Mouse (Mus musculus) heart, postnatal 0 days (tissue): Measurements from ENCODE around the gene Shisa5. TPM values are rescaled to one million over a fixed set of nuclear protein-coding genes. Genes with fewer than 3 reads are reported as not detected.

ENCODE experiments used
- ATAC-seq: fragments of 200-750 bp; cut with Nextera tagmentation; 2 replicates; pipeline ENCODE4 v1.8.0; 2017; ENCODE audit warnings: low read depth, moderate number of reproducible peaks, moderate library complexity; ENCODE audit not compliant: insufficient read depth
- DNase-seq: peaks from one replicate; pipeline ENCODE4 v3.0.0-alpha.2; 2016; ENCODE audit warnings: low spot score
- H3K27ac ChIP-seq: fragments of 300-500 bp; sonication (generic); 2 replicates; pipeline ENCODE4 v1.5.1; 2014; ENCODE audit warnings: low read depth, mild to moderate bottlenecking
- H3K27me3 ChIP-seq: fragments of 300-500 bp; sonication (generic); 2 replicates; pipeline ENCODE4 v1.6.1; 2014; ENCODE audit warnings: low read length, mixed read lengths; ENCODE audit not compliant: control insufficient read depth, insufficient read depth
- H3K36me3 ChIP-seq: fragments of 300-500 bp; sonication (generic); replicated peaks from 2 replicates; pipeline ENCODE4 v1.6.1; 2014; ENCODE audit warnings: low read length, mixed read lengths; ENCODE audit not compliant: control insufficient read depth, insufficient read depth
- H3K4me1 ChIP-seq: fragments of 300-500 bp; sonication (generic); 2 replicates; pipeline ENCODE4 v1.6.1; 2014; ENCODE audit warnings: antibody characterized with exemption; ENCODE audit not compliant: control insufficient read depth, insufficient read depth
- H3K4me2 ChIP-seq: fragments of 300-500 bp; sonication (generic); 2 replicates; pipeline ENCODE4 v1.6.1; 2014; ENCODE audit warnings: low read depth, mild to moderate bottlenecking, low read length, moderate library complexity
- H3K4me3 ChIP-seq: fragments of 300-500 bp; sonication (generic); 2 replicates; pipeline ENCODE4 v1.5.1; 2014; ENCODE audit warnings: low read depth, low read length
- H3K9ac ChIP-seq: fragments of 300-500 bp; sonication (generic); replicated peaks from 2 replicates; pipeline ENCODE4 v1.6.1; 2014; ENCODE audit warnings: low read depth, low read length, mixed read lengths
- H3K9me3 ChIP-seq: fragments of 300-500 bp; sonication (generic); replicated peaks from 2 replicates; pipeline ENCODE4 v1.6.1; 2016; ENCODE audit warnings: low read length; ENCODE audit not compliant: control insufficient read depth
- CTCF ChIP-seq: IDR thresholded peaks from 2 replicates; pipeline ENCODE4 v1.5.1; 2016; ENCODE audit warnings: antibody characterized with exemption, control low read depth, low read depth
- EP300 ChIP-seq: IDR thresholded peaks from 2 replicates; pipeline ENCODE4 v1.6.1; 2016; ENCODE audit warnings: antibody characterized with exemption, low read depth
- WGBS: fragments of 180-500 bp; shearing (Covaris S2); extraction: QIAGEN DNeasy Blood & Tissue Kit; methylation state at CpG from one replicate; pipeline ENCODE4 v1.1.7; 2014; 5-methylcytosine and 5-hydroxymethylcytosine counted together
- polyA plus RNA-seq: library from polyadenylated mRNA; unstranded; fragments of >200 nt; fragmentation: Nextera tagmentation; extraction: Ambion mirVana; gene quantifications from 2 replicates; pipeline ENCODE4 v1.2.1, GENCODE M21; 2015
- total RNA-seq: library from RNA; depleted of rRNA; stranded (reverse); fragments of >200 nt; gene quantifications from 2 replicates; pipeline ENCODE4 v1.2.3, GENCODE M21; 2014; ENCODE audit warnings: low replicate concordance; rRNA removed

Gene Shisa5
- 76.9 and 102 TPM in 2 replicates for total RNA-seq
- polyA plus RNA-seq = 49.0 and 51.8 TPM in 2 replicates

DNA sequence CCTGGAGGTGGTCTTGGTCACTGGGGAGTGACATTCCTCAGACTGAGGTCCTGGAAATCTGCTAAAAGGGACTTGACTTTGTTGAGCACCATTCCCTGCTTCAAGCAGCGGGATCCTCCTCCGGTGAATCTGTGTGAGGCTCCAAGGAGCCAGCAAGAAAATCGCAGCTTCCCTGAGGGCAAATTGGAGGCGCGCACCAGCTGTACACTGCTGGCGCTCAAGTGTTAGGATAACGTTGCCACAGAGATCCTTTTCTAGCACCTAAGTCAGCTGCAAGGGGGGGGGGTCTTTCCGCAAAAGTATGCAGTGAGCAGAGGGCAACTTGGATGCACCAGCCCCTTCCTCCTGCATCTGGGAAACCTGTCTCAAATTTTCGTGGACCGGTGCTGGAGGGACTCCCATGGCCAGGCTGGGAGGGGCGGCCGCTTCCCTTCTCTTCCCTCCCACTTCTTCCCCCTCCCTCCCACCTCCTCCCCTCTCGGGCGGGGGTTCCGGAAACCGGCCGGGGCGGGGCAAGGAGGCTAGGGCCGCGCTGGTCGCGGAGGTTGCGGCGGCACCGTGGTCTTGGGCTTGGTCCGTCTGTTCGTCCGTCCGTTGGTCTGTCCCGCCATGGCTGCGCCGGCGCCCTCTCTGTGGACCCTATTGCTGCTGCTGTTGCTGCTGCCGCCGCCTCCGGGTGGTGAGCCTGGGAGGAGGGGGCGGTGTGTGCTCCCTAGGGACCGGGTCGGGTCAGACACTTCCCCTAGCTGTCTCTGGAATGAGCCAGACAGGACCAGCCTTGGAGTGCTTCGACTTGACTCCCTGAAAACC lies at the start of gene Shisa5:
Shisa5 (plus strand) TSS at position 480 of the 810 bp plus-strand sequence.
- Histone ChIP-seq H3K4me1 (peaks cover 24% of the 10 kb centered on the region), H3K9ac (peak within 1 kb of the TSS; percentile 74), H3K9me3 (no peaks in the 10 kb centered on the region), H3K36me3 (no peaks in the 10 kb centered on the region), H3K4me2 (peak within 1 kb of the TSS; percentile 78), H3K27ac (peak within 1 kb of the TSS; percentile 92), H3K4me3 (peak within 1 kb of the TSS; percentile 73), H3K27me3 (no peaks in the 10 kb centered on the region)
- TF ChIP-seq EP300 (peak; percentile 53; the same call in 1 of the 2 replicates), CTCF (no peak)
- under 1% methylated on average over 40 of the region's 40 CpGs for WGBS
- ATAC-seq (peak; percentile 85), DNase-seq (peak; percentile 71)

DNA sequence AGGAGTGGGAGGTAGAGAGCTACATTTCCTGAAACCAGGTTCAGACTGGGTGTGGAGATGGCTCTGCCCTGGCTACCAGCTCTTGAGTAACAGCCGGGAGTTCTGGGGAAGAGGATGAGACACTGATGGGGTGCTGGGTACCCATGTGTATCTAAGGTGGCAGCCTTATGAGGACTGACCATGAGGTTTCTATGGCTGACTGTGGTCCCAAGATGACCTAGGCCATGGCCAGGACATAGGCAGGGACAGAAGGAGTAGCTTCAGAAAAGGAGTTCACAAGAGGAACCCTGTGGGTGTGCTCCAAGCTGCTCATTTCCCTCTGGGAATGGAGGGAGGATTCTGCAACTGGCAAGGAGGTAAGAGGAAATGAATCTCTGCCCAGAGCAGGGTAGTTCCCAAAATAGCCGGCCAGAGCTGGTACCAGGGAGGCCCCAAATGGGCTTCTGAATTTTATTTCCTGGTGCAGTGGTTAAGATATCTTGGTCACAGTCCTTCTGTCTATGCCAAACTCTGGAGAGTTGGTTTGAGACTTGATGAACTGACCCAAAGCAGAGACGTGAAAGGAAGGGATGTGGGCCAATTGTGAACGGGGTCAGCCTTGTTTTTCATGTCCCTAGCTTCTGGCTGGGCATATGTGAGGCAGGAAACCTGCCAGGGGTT lies 48.4 kb upstream of the Shisa5 start:
- no peak for TF ChIP-seq EP300
- no peak for TF ChIP-seq CTCF
- H3K27ac ChIP-seq = peak overlapping the region; percentile 93
- no peak overlapping the region for H3K4me2 ChIP-seq
- ATAC-seq (no peak), DNase-seq (no peak)
- H3K9ac ChIP-seq = no peak overlapping the region
- no peaks in the 10 kb centered on the region for H3K9me3 ChIP-seq
- no peaks in the 10 kb centered on the region for H3K27me3 ChIP-seq
- peaks cover 34% of the 10 kb centered on the region for H3K4me1 ChIP-seq
- WGBS = 40% methylated on average over 4 of the region's 4 CpGs
- no peak overlapping the region for H3K4me3 ChIP-seq
- no peaks in the 10 kb centered on the region for H3K36me3 ChIP-seq

DNA sequence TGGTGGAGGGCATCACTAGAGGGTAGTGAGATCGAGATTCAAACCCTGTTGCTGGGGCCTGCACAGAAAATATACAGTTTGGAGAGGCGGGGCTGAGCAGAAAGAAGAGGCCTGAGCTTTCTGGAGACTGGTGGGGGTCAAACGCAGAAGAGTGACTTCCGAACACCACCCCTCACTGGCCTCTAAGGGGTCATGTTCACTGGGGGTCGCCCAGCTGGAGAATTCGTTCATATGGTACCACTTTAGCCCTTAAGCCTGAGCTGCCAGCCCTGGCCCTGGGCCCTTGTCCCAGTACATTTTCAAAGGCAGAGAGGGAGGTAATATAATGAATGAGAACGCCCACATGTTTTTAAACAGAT lies 47.9 kb upstream of the Shisa5 start:
- no peaks in the 10 kb centered on the region for H3K36me3 ChIP-seq
- WGBS = 78% methylated on average over 7 of the region's 7 CpGs

DNA sequence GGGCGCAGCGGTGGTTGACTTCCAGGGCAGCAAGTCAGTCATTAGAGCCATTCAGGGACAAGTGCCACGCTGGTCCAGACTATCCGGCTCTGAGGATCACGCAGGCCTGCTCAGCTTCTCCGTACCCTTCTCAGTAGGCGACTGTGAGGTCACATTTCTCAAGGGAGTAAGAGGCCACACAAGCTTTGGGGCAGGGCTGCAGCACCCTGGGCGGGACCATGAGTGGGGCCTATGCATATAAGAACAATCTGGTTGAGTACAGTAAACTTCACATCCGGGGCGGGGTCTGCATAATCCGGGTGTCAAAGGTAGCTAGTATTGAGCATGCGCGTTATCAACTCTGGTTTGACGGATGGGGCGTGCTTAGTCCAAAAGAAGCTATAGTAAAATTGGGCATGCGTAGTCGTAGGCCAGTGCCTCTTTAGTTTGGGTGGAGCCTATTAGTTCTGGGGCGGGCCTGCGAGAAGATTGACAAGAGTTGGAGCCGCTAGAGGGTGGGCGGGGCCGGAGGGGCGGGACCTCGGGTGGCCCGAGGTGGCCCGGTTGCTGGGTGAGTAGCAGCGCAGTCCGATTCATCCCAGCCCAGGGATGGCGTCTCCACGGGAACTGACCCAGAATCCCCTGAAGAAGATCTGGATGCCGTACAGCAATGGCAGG lies 46.8 kb upstream of the Shisa5 start, which contains the start of gene Pfkfb4:
Pfkfb4 (plus strand) TSS at position 351 of the 657 bp plus-strand sequence.
- no peak for TF ChIP-seq EP300
- no peak for TF ChIP-seq CTCF
- Histone ChIP-seq H3K9ac (peak within 1 kb of the TSS; percentile 48; the same call in 1 of the 2 replicates), H3K27ac (peak within 1 kb of the TSS; percentile 93), H3K4me1 (peaks cover 34% of the 10 kb centered on the region), H3K4me3 (peak within 1 kb of the TSS; percentile 53), H3K27me3 (no peaks in the 10 kb centered on the region), H3K36me3 (no peaks in the 10 kb centered on the region), H3K4me2 (peak within 1 kb of the TSS; percentile 88), H3K9me3 (no peaks in the 10 kb centered on the region)
- WGBS = 2% methylated on average over 31 of the region's 31 CpGs
- peak; percentile 92 for ATAC-seq
- DNase-seq = peak; percentile 100

More for the DNA sequence above, 47.9 kb upstream of the Shisa5 start:
- peak overlapping the region; percentile 93 for H3K27ac ChIP-seq
- no peak for TF ChIP-seq EP300
- no peak for TF ChIP-seq CTCF
- H3K4me1 ChIP-seq = peaks cover 34% of the 10 kb centered on the region
- no peak overlapping the region for H3K9ac ChIP-seq
- no peaks in the 10 kb centered on the region for H3K27me3 ChIP-seq
- no peak overlapping the region for H3K4me3 ChIP-seq
- H3K4me2 ChIP-seq = no peak overlapping the region
- no peaks in the 10 kb centered on the region for H3K9me3 ChIP-seq
- DNase-seq (no peak), ATAC-seq (no peak)

DNA sequence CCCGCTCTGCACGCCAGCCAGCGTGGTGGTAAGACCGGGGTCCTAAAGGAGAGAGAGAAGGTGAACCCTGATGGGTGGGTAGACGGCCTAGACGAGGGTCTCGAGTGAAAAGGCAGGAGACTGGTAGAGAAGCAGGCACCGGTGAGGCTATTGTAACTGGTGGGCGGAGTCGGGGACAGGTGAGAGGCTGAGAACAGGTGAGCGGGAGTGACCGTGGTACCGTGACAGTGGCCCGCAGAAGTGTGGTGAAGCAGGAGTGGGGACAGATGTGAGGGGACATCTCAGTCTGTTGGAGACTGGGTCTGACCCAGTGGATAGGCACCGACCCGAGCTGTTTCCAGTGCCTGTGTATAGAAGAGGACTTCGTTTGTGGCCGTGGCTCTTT lies 46.3 kb upstream of the Shisa5 start:
- WGBS = 14% methylated on average over 18 of the region's 18 CpGs
- Histone ChIP-seq H3K9me3 (no peaks in the 10 kb centered on the region), H3K9ac (no peak overlapping the region), H3K36me3 (no peaks in the 10 kb centered on the region), H3K4me1 (peaks cover 34% of the 10 kb centered on the region), H3K27me3 (no peaks in the 10 kb centered on the region), H3K27ac (0 out of 2 replicates have a peak overlapping the region, but pooled peaks have one; percentile 28), H3K4me3 (peak overlapping the region; percentile 53), H3K4me2 (peak overlapping the region; percentile 88)
- ATAC-seq = no peak
- no peak for TF ChIP-seq EP300
- no peak for TF ChIP-seq CTCF
- DNase-seq = no peak
